Mouse (Mus musculus) kidney, adult 18-20 months (tissue): Measurements from ENCODE around the gene Ntrk1.
"Not testable (repeated sequence)": the region's sequence is repeated elsewhere in the genome, so short reads cannot be mapped to it uniquely, and the experiment has no call there.

Experiments used
- DNase-seq: peaks from one replicate; pipeline ENCODE4 v3.0.0; 2021

The Ntrk1 gene

GRCm38 (mm10) chr3:87794922-87795325 is at the start of gene Ntrk1:
TSS of gene Ntrk1 (minus strand) at chr3:87795162.
- peak; percentile 33 for DNase-seq

- DNase-seq: no peak
Observed at GRCm38 (mm10) chr3:87840858-87841257, 45.9 kb upstream of the Ntrk1 start.

GRCm38 (mm10) chr3:87838622-87839021 is 43.7 kb upstream of the Ntrk1 start:
- peak; percentile 81 for DNase-seq

- peak; percentile 25 for DNase-seq
Observed at GRCm38 (mm10) chr3:87833482-87833881, 38.5 kb upstream of the Ntrk1 start.

GRCm38 (mm10) chr3:87832109-87832859 is 37.3 kb upstream of the Ntrk1 start:
- DNase-seq: no peak

- DNase-seq: no peak
Observed at GRCm38 (mm10) chr3:87829025-87829424, 34.1 kb upstream of the Ntrk1 start.

- no peak for DNase-seq
Observed at GRCm38 (mm10) chr3:87828435-87828834, 33.5 kb upstream of the Ntrk1 start.

GRCm38 (mm10) chr3:87824206-87824605 is 29.2 kb upstream of the Ntrk1 start, which contains the start of gene Pear1:
TSS of gene Pear1 (minus strand) at chr3:87824306.
- not testable (repeated sequence) for DNase-seq

- DNase-seq: no peak
Observed at GRCm38 (mm10) chr3:87818226-87818625, 23.3 kb upstream of the Ntrk1 start.

- peak; percentile 79 for DNase-seq
Observed at GRCm38 (mm10) chr3:87816646-87817093, 21.7 kb upstream of the Ntrk1 start.

- no peak for DNase-seq
Observed at GRCm38 (mm10) chr3:87816166-87816565, 21.2 kb upstream of the Ntrk1 start.

- DNase-seq: no peak
Observed at GRCm38 (mm10) chr3:87812873-87813272, 17.9 kb upstream of the Ntrk1 start.

- DNase-seq: no peak
Observed at GRCm38 (mm10) chr3:87812413-87812812, 17.5 kb upstream of the Ntrk1 start.

- no peak for DNase-seq
Observed at GRCm38 (mm10) chr3:87811297-87811696, 16.3 kb upstream of the Ntrk1 start.

GRCm38 (mm10) chr3:87809322-87809962 is 14.5 kb upstream of the Ntrk1 start:
- no peak for DNase-seq

GRCm38 (mm10) chr3:87804038-87804677 is 9.2 kb upstream of the Ntrk1 start:
- no peak for DNase-seq

- no peak for DNase-seq
Observed at GRCm38 (mm10) chr3:87801681-87802080, 6.7 kb upstream of the Ntrk1 start.

- DNase-seq: peak; percentile 42
Observed at GRCm38 (mm10) chr3:87796736-87797334, 1.9 kb upstream of the Ntrk1 start, which contains the start of gene Insrr. TSS of gene Insrr (plus strand) at chr3:87796951.

- DNase-seq: peak; percentile 65
Observed at GRCm38 (mm10) chr3:87795336-87796277, 645 bp upstream of the Ntrk1 start.

GRCm38 (mm10) chr3:87789768-87790167 is 5.2 kb downstream of the Ntrk1 start:
- DNase-seq: no peak

- DNase-seq: no peak
Observed at GRCm38 (mm10) chr3:87789248-87789647, 5.7 kb downstream of the Ntrk1 start.

GRCm38 (mm10) chr3:87785626-87786214 is 9.2 kb downstream of the Ntrk1 start:
- no peak for DNase-seq
